Mouse (Mus musculus): ENCODE data around the gene S1pr4.

S1pr4 gene

GRCm38 (mm10) chr10:81500032-81500431 is at the start of gene S1pr4:
Gene S1pr4, minus strand, starts transcription at chr10:81500132.
- no peak for DNase-seq (ENCODE audit: low read depth)

DNA sequence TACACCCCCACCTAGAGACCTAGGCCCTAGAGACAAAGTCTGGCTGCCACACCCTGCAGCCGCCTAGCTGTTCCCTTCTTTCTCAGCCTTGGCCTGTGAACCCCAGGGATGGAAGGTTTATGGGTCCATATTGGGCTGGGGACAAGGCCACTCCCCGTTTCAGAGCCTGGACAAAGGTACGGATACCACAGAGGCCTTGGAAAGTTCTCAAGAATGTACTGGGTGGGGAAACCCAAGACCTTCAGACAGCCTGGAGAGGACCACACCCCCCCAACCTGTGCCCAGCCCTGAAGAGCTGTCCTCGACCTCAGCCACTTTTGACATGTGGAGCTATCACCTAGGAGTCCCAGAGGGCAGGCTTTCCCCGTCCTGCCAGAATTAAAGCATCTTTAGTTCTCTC is 49.0 kb upstream of the S1pr4 start:
- DNase-seq (ENCODE audit: low read depth): no peak

DNA sequence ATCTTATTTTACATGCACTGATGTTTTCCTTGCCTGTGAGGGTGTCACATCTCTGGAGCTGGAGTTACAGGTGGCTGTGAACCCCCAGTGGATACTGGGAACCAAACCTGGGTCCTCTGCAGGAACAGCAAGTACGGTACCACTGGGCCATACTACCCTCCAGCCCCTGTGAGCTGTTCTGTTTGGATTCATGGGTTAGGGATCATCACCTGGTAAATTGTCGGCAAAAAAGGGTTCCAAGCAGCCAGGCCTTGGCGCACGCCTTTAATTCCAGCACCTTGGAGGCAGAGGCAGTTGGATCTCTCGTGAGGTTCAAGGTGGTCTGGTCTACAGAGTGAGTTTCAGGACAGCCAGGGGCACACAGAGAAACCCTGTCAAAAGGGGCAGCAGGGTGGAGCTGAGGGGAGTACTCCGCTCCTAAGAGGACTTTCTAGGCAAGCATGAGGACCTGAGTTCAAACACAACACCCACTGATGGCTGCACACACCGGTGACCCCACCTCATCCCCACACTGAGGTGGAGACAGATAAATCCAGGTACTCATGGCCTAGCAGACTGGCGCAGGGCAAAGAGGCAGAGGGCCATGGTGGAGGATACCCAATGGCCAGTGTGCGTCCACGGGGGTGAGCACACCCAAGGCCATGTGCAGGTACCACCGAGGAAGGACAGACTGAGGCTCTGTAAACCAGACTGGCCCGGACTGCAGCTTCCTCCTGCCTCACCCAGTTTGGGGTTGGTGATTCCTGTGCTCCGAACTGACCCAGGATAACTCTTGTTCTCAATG is 47.0 kb upstream of the S1pr4 start:
- DNase-seq (ENCODE audit: low read depth): no peak

- DNase-seq (ENCODE audit: low read depth): no peak
Measured at GRCm38 (mm10) chr10:81546332-81546731, 46.4 kb upstream of the S1pr4 start.

GRCm38 (mm10) chr10:81545161-81545747 is 45.3 kb upstream of the S1pr4 start, which contains the start of gene Gna11:
Gene Gna11, minus strand, starts transcription at chr10:81545190.
- peak; percentile 98 for DNase-seq (ENCODE audit: low read depth)

DNA sequence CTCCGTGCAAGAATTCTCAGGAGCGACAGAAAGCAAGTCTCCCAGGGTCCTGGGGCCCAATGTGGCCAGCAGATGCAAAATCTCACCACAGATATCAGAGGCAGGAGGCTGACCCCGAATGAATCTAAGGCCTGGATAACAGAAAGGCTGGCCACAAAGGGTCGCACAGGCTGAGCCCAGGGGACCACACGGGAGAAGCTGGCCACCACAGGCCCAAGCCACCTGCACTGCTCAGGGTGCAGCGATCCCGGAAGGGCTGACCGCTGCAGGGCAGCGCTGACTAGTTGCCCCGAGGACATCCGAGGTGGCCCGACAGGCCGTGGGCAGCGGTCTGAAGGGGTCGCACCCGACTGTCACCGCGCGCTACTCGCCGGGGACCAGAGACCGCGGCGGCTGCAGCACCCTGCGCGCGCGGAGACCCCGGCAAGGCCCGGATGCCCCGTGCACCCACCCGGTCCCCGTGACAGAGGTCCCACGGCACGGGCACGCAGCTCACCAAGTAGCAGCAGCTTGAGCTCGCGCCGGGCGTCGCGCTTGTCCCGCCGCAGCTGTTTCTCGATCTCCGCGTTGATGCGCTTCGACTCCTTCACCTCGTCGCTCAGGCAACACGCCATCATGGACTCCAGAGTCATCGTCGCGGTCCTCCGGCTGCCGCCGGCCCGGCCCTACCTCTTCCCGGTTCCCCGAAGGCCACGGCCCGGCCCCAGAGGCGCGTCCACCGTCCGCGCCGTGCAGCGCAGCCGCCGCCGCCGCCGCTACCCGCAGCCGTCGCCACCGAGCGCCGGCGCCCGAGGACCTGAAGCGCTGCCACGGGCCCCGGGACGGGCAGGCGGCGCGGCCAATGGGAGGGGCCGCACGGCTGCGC is 44.6 kb upstream of the S1pr4 start:
- DNase-seq (ENCODE audit: low read depth): no peak

GRCm38 (mm10) chr10:81543633-81544032 is 43.7 kb upstream of the S1pr4 start:
- no peak for DNase-seq (ENCODE audit: low read depth)

DNA sequence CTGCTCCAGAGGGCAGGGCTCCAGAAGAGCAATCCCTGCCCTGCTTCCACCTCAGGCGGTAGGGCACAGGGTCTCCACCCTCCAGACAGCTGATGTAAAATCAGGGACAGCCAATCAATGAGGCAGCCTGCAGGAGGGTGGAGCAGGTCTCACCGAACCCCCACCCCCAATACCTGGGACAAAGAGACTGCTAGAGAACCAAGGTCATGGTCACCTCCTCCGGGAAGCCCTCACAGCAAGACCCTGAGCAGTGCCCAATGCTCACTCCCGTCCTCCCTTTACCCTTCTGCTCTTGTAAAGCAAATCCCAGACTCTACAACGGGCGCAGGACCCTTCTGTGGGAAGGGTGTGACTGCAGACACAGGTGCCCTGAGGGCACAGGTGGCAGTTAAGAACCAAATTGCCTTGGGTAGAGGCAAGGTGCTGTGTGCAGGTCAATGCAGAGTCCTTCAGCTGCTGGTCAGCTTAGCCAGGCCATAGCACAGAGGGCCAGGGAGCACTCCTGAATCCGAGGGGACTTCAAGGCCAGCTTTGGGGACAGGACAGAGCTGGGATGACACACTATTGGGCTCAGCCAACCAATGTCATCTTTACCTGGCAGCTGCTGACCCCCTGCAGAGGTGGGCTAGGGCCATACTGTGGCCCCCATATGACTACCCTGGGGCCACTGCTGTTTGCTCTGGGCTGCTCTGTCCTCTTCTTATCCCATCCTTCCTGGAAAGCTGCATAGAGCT is 43.0 kb upstream of the S1pr4 start:
- no peak for DNase-seq (ENCODE audit: low read depth)

- DNase-seq (ENCODE audit: low read depth): no peak
Measured at GRCm38 (mm10) chr10:81541803-81542202, 41.9 kb upstream of the S1pr4 start.

GRCm38 (mm10) chr10:81541363-81541762 is 41.4 kb upstream of the S1pr4 start:
- no peak for DNase-seq (ENCODE audit: low read depth)

DNA sequence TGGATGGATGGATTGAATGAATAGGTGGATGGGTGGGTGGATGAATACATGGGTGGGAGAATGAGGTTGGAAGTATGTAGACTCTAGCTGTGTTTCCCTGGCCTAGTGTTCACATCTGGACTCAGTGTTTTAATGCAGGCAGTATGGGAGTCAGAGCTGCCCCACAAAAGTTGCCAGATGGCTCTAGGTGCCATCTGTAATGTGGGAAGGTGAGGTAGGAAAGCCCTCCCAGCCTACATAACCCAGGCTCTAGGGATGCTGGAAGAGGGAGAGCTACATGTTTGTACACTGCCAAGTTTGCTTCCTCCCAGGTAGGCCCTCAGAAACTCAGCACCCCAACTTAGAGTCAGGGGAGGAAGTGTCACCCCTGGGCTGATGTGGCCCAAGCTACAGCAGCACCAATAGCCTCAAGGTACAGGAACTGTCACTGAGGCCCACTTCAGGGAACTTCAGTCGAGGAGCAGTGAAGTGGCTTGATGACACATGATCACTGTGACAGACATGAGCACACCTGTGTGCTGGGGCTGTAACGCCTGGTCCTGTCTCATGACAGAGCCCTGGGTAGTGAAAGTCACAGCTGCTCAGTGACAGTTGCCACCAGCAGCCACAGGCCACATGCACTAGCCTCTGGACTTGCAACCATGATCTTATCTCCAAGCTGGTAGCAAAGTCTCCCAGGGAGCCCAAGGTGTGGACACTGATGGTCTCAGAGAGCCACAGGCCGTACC is 38.6 kb upstream of the S1pr4 start:
- peak; percentile 40 for DNase-seq (ENCODE audit: low read depth)

GRCm38 (mm10) chr10:81537429-81537828 is 37.5 kb upstream of the S1pr4 start:
- DNase-seq (ENCODE audit: low read depth): no peak

- peak; percentile 52 for DNase-seq (ENCODE audit: low read depth)
Measured at GRCm38 (mm10) chr10:81536734-81537133, 36.8 kb upstream of the S1pr4 start.

GRCm38 (mm10) chr10:81534826-81535225 is 34.9 kb upstream of the S1pr4 start:
- no peak for DNase-seq (ENCODE audit: low read depth)

GRCm38 (mm10) chr10:81526779-81527178 is 26.8 kb upstream of the S1pr4 start:
- DNase-seq (ENCODE audit: low read depth): peak; percentile 81

DNA sequence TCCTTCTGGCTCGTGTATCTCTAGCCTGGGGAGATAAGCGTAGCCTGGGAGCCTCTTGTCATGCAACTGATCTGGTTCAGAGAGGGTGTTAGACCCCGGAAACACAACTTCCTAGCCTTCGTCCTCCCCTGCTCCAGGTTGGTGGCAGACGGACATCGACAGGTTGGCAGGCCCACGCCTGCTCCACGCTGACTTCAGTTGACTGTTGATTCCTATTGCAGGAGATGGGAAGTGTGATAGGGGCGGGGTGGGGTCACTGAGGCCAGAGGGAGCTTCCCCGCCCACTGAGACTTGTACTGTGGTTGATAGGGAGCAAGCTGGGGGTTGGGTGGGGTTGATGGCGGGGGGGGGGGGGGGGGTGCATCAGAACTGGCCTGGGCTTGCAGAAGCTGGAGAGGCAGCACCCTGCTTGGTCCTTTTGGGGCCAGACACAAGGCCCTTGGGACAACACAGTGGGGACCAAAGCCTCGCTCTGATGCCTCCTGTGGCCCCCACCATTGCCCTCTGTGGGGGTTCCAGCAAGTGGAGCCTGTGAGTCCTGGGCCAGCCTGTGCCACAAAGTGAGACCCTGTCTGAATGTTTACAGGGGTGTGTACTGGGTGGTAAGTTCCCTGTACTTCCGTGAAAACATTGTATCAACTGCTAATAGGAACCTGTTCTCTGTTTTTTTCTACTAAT is 25.2 kb upstream of the S1pr4 start:
- DNase-seq (ENCODE audit: low read depth): peak; percentile 90

GRCm38 (mm10) chr10:81524051-81524605 is 24.2 kb upstream of the S1pr4 start, which contains the start of gene Gna15:
Gene Gna15, minus strand, starts transcription at chr10:81524225.
- peak; percentile 92 for DNase-seq (ENCODE audit: low read depth)

- peak; percentile 65 for DNase-seq (ENCODE audit: low read depth)
Measured at GRCm38 (mm10) chr10:81523570-81523969, 23.6 kb upstream of the S1pr4 start.

DNA sequence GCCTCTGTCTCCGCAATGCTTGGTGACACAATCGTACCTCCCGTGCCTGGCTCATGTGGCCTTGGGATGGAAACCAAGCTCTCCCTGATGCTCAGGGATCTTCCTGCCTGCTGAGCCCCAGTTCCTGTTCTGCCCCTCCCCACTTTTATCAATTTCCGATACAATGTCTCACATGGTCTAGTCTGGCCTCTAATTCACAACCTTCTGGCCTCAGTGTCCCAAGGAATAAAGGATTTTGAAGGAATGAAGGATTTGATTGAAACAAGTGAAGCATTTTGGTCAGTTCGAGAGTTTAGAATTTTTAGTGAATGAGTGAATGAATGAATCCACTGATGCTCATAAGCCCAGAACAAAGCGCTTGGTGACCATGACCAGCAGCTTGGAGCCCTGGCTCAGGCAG is 23.2 kb upstream of the S1pr4 start:
- DNase-seq (ENCODE audit: low read depth): peak; percentile 57

DNA sequence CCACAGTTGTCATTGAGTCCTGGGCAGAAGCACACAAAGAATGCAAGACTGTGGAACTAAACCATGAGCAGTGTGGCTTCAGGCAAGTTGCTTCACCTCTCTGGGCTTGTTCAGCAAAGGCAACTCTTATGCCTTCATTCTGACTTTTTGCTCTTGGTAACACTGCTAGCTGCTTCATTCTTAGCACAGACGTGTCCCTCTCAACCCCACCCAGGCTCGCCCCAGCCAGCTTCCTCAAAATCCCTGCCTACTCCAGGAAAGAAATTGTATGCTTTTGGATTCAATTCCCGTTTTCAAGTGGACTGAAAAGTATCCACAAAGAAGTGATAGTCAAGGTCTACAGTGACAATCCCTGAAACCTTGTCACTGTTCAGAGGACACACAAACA is 20.0 kb upstream of the S1pr4 start:
- no peak for DNase-seq (ENCODE audit: low read depth)

All from 416B (cell line).